Mouse (Mus musculus): ENCODE measurements around the gene Pus3. TPM values are rescaled to one million over a fixed set of nuclear protein-coding genes. Genes with fewer than 3 reads are reported as not detected.

Gene Pus3
- polyA plus RNA-seq, 1 experiment: 4.2 TPM

- Histone ChIP-seq H3ac (ENCODE audit: control insufficient read depth, insufficient read length) (no peak overlapping the region), H3K36me3 (ENCODE audit: control insufficient read depth, insufficient read depth) (no peaks in the 10 kb centered on the region), H3K4me2 (ENCODE audit: low read depth) (no peak overlapping the region), H3K4me3 (no peak overlapping the region), H3K79me2 (ENCODE audit: control insufficient read depth, insufficient read depth) (no peaks in the 10 kb centered on the region), H3K27me3 (ENCODE audit: control insufficient read depth, insufficient read depth, insufficient read length) (no peaks in the 10 kb centered on the region)
- TF ChIP-seq TCF12 (IDR thresholded peaks at IDR 0.05; ENCODE audit: insufficient read depth, poor library complexity, severe bottlenecking) (no peak), POLR2AphosphoS2 (IDR thresholded peaks at IDR 0.05; ENCODE audit: insufficient read length, low read depth) (no peak), REST (IDR thresholded peaks at IDR 0.05; ENCODE audit: insufficient read depth, insufficient read length) (no peak), SRF (IDR thresholded peaks at IDR 0.05; ENCODE audit: control insufficient read depth, insufficient read length, low read depth) (no peak), E2F4 (IDR thresholded peaks at IDR 0.05; ENCODE audit: insufficient read depth) (no peak), POLR2A (IDR thresholded peaks at IDR 0.05; ENCODE audit: insufficient read length, low read depth) (no peak), USF1 (IDR thresholded peaks at IDR 0.05; ENCODE audit: low read depth) (no peak), CEBPB (IDR thresholded peaks at IDR 0.05; ENCODE audit: insufficient read depth, poor library complexity, severe bottlenecking) (no peak), MYOG (IDR thresholded peaks at IDR 0.05; ENCODE audit: control insufficient read depth in 1 of 3, insufficient read depth in 1 of 3, insufficient read length in 2 of 3, low read depth in 2 of 3) (no peak), TCF3 (IDR thresholded peaks at IDR 0.05; ENCODE audit: insufficient read length, low read depth) (no peak), MYOD1 (IDR thresholded peaks at IDR 0.05; ENCODE audit: control insufficient read depth in 1 of 3, insufficient read length in 2 of 3, low read depth in 2 of 3) (no peak), MAX (IDR thresholded peaks at IDR 0.05; ENCODE audit: low read depth) (no peak)
Observed at GRCm38 (mm10) chr9:35529141-35529540, 29.3 kb upstream of the Pus3 start.

- TF ChIP-seq MYOG (IDR thresholded peaks at IDR 0.05; ENCODE audit: control insufficient read depth in 1 of 3, insufficient read depth in 1 of 3, insufficient read length in 2 of 3, low read depth in 2 of 3): no peak
- TF ChIP-seq CEBPB (IDR thresholded peaks at IDR 0.05; ENCODE audit: insufficient read depth, poor library complexity, severe bottlenecking): no peak
- no peak for TF ChIP-seq TCF12 (IDR thresholded peaks at IDR 0.05; ENCODE audit: insufficient read depth, poor library complexity, severe bottlenecking)
- TF ChIP-seq E2F4 (IDR thresholded peaks at IDR 0.05; ENCODE audit: insufficient read depth): no peak
- no peak for TF ChIP-seq POLR2A (IDR thresholded peaks at IDR 0.05; ENCODE audit: insufficient read length, low read depth)
- no peak for TF ChIP-seq MYOD1 (IDR thresholded peaks at IDR 0.05; ENCODE audit: control insufficient read depth in 1 of 3, insufficient read length in 2 of 3, low read depth in 2 of 3)
- no peak for TF ChIP-seq POLR2AphosphoS2 (IDR thresholded peaks at IDR 0.05; ENCODE audit: insufficient read length, low read depth)
- no peak for TF ChIP-seq REST (IDR thresholded peaks at IDR 0.05; ENCODE audit: insufficient read depth, insufficient read length)
- TF ChIP-seq SRF (IDR thresholded peaks at IDR 0.05; ENCODE audit: control insufficient read depth, insufficient read length, low read depth): no peak
Observed at GRCm38 (mm10) chr9:35529796-35530195, 28.6 kb upstream of the Pus3 start.

GRCm38 (mm10) chr9:35533266-35533665 lies 25.1 kb upstream of the Pus3 start:
- H3K36me3 ChIP-seq (ENCODE audit: control insufficient read depth, insufficient read depth): no peaks in the 10 kb centered on the region
- no peak for TF ChIP-seq POLR2AphosphoS2 (IDR thresholded peaks at IDR 0.05; ENCODE audit: insufficient read length, low read depth)
- no peak for TF ChIP-seq TCF12 (IDR thresholded peaks at IDR 0.05; ENCODE audit: insufficient read depth, poor library complexity, severe bottlenecking)
- TF ChIP-seq USF1 (IDR thresholded peaks at IDR 0.05; ENCODE audit: low read depth): no peak
- TF ChIP-seq E2F4 (IDR thresholded peaks at IDR 0.05; ENCODE audit: insufficient read depth): no peak
- no peak for TF ChIP-seq CEBPB (IDR thresholded peaks at IDR 0.05; ENCODE audit: insufficient read depth, poor library complexity, severe bottlenecking)
- no peak for TF ChIP-seq SRF (IDR thresholded peaks at IDR 0.05; ENCODE audit: control insufficient read depth, insufficient read length, low read depth)
- H3K4me3 ChIP-seq: no peak overlapping the region
- H3K79me2 ChIP-seq (ENCODE audit: control insufficient read depth, insufficient read depth): no peaks in the 10 kb centered on the region
- no peak overlapping the region for H3K4me2 ChIP-seq (ENCODE audit: low read depth)
- H3K27me3 ChIP-seq (ENCODE audit: control insufficient read depth, insufficient read depth, insufficient read length): no peaks in the 10 kb centered on the region
- H3ac ChIP-seq (ENCODE audit: control insufficient read depth, insufficient read length): no peak overlapping the region

More at GRCm38 (mm10) chr9:35529796-35530195, 28.6 kb upstream of the Pus3 start:
- Histone ChIP-seq H3K36me3 (ENCODE audit: control insufficient read depth, insufficient read depth) (no peaks in the 10 kb centered on the region), H3K4me2 (ENCODE audit: low read depth) (no peak overlapping the region), H3K27me3 (ENCODE audit: control insufficient read depth, insufficient read depth, insufficient read length) (no peaks in the 10 kb centered on the region), H3K4me3 (no peak overlapping the region), H3K79me2 (ENCODE audit: control insufficient read depth, insufficient read depth) (no peaks in the 10 kb centered on the region), H3ac (ENCODE audit: control insufficient read depth, insufficient read length) (no peak overlapping the region)

- Histone ChIP-seq H3K79me2 (ENCODE audit: control insufficient read depth, insufficient read depth) (no peaks in the 10 kb centered on the region), H3K36me3 (ENCODE audit: control insufficient read depth, insufficient read depth) (no peaks in the 10 kb centered on the region), H3K27me3 (ENCODE audit: control insufficient read depth, insufficient read depth, insufficient read length) (no peaks in the 10 kb centered on the region), H3K4me2 (ENCODE audit: low read depth) (no peak overlapping the region), H3K4me3 (no peak overlapping the region), H3ac (ENCODE audit: control insufficient read depth, insufficient read length) (no peak overlapping the region)
- TF ChIP-seq POLR2A (IDR thresholded peaks at IDR 0.05; ENCODE audit: insufficient read length, low read depth) (no peak), MYOD1 (IDR thresholded peaks at IDR 0.05; ENCODE audit: control insufficient read depth in 1 of 3, insufficient read length in 2 of 3, low read depth in 2 of 3) (no peak), CEBPB (IDR thresholded peaks at IDR 0.05; ENCODE audit: insufficient read depth, poor library complexity, severe bottlenecking) (no peak), REST (IDR thresholded peaks at IDR 0.05; ENCODE audit: insufficient read depth, insufficient read length) (no peak), MYOG (IDR thresholded peaks at IDR 0.05; ENCODE audit: control insufficient read depth in 1 of 3, insufficient read depth in 1 of 3, insufficient read length in 2 of 3, low read depth in 2 of 3) (no peak)
Observed at GRCm38 (mm10) chr9:35535110-35535509, 23.3 kb upstream of the Pus3 start.

GRCm38 (mm10) chr9:35535876-35536275 lies 22.5 kb upstream of the Pus3 start:
- Histone ChIP-seq H3ac (ENCODE audit: control insufficient read depth, insufficient read length) (no peak overlapping the region), H3K4me2 (ENCODE audit: low read depth) (no peak overlapping the region), H3K27me3 (ENCODE audit: control insufficient read depth, insufficient read depth, insufficient read length) (no peaks in the 10 kb centered on the region), H3K79me2 (ENCODE audit: control insufficient read depth, insufficient read depth) (no peaks in the 10 kb centered on the region), H3K36me3 (ENCODE audit: control insufficient read depth, insufficient read depth) (no peaks in the 10 kb centered on the region), H3K4me3 (no peak overlapping the region)
- TF ChIP-seq TCF12 (IDR thresholded peaks at IDR 0.05; ENCODE audit: insufficient read depth, poor library complexity, severe bottlenecking) (no peak), POLR2A (IDR thresholded peaks at IDR 0.05; ENCODE audit: insufficient read length, low read depth) (no peak), POLR2AphosphoS2 (IDR thresholded peaks at IDR 0.05; ENCODE audit: insufficient read length, low read depth) (no peak), SRF (IDR thresholded peaks at IDR 0.05; ENCODE audit: control insufficient read depth, insufficient read length, low read depth) (no peak)

Data from myocyte (in vitro differentiated cells).